Mouse (Mus musculus) C2C12 (cell line): Measurements from ENCODE around the gene Tbxa2r.

ENCODE experiments used
- CEBPB ChIP-seq: IDR thresholded peaks from one replicate; pipeline ENCODE4 v1.6.1; 2011; ENCODE audit warnings: low read depth, mild to moderate bottlenecking, control low read depth, moderate library complexity
- CTCF ChIP-seq: IDR thresholded peaks from one replicate; pipeline ENCODE4 v1.5.1; 2011; ENCODE audit not compliant: control insufficient read depth, insufficient read depth, insufficient read length
- FOSL1 ChIP-seq: IDR thresholded peaks from one replicate; pipeline ENCODE4 v1.8.0; 2011; ENCODE audit warnings: mild to moderate bottlenecking, low read length; ENCODE audit not compliant: poor library complexity, insufficient read depth, severe bottlenecking
- MYOD1 ChIP-seq: IDR thresholded peaks from one replicate; pipeline ENCODE4 v1.6.1; 2011; ENCODE audit warnings: low read depth; ENCODE audit not compliant: control insufficient read depth, insufficient read length

- TF ChIP-seq MYOD1 (no peak), CTCF (no peak), FOSL1 (no peak), CEBPB (no peak)
Measured at GRCm38 (mm10) chr10:81301321-81301720, 27.2 kb upstream of the Tbxa2r start.
